Mouse (Mus musculus): Measurements from ENCODE around the gene Syngr3. TPM values are rescaled to one million over a fixed set of nuclear protein-coding genes. Genes with fewer than 3 reads are reported as not detected.

The Syngr3 gene
- total RNA-seq (2012; rRNA removed) = 4.1 and 13.1 TPM in 2 replicates

GRCm38 (mm10) chr17:24689251-24690081 is at the start of gene Syngr3:
Gene Syngr3 (minus strand): TSS chr17:24689955.
- H3K36me3 ChIP-seq (ENCODE audit: control insufficient read depth, insufficient read depth, low read length, poor library complexity, severe bottlenecking) = peaks cover 13% of the 10 kb centered on the region
- H3K9me3 ChIP-seq (ENCODE audit: control insufficient read depth, insufficient read depth, low read depth, low read length) = no peaks in the 10 kb centered on the region
- in situ Hi-C loops (cut with MboI; ENCODE audit: low sequenced_read_pairs in 2 of 2, unreplicated experiment in 2 of 2) = no loop called here
- peak within 1 kb of the TSS; percentile 54 for H3K9ac ChIP-seq (ENCODE audit: insufficient read depth, low read depth, low read length, poor library complexity, severe bottlenecking)
- peak within 1 kb of the TSS; percentile 67 to 68 for H3K4me3 ChIP-seq (ENCODE audit: insufficient read depth in 1 of 2, low read depth in 1 of 2, low read length in 2 of 2, poor library complexity in 1 of 2, severe bottlenecking in 1 of 2)
- peaks cover 7 to 11% of the 10 kb centered on the region in 2 experiments for H3K4me1 ChIP-seq (ENCODE audit: control insufficient read depth in 2 of 2, insufficient read depth in 2 of 2, low read length in 2 of 2, poor library complexity in 1 of 2)
- TF ChIP-seq ZNF384 (IDR thresholded peaks at IDR 0.05; ENCODE audit: low read depth, low read length) = no peak
- no peak for DNase-seq (ENCODE audit: low read depth, low spot score)
- no peak within 1 kb of the TSS for H3K27ac ChIP-seq (ENCODE audit: insufficient read depth, low read depth, low read length, poor library complexity, severe bottlenecking)

- Histone ChIP-seq H3K9ac (ENCODE audit: insufficient read depth, low read depth, low read length, poor library complexity, severe bottlenecking) (no peak overlapping the region), H3K36me3 (ENCODE audit: control insufficient read depth, insufficient read depth, low read length, poor library complexity, severe bottlenecking) (no peaks in the 10 kb centered on the region), H3K27ac (ENCODE audit: insufficient read depth, low read depth, low read length, poor library complexity, severe bottlenecking) (no peak overlapping the region), H3K4me1 (ENCODE audit: control insufficient read depth in 2 of 2, insufficient read depth in 2 of 2, low read length in 2 of 2, poor library complexity in 1 of 2) (peaks cover 0 to 14% of the 10 kb centered on the region in 2 experiments; a peak in 2 of 4 replicates), H3K9me3 (ENCODE audit: control insufficient read depth, insufficient read depth, low read depth, low read length) (no peaks in the 10 kb centered on the region), H3K4me3 (ENCODE audit: insufficient read depth in 1 of 2, low read depth in 1 of 2, low read length in 2 of 2, poor library complexity in 1 of 2, severe bottlenecking in 1 of 2) (no peak overlapping the region)
- TF ChIP-seq HCFC1 (IDR thresholded peaks at IDR 0.05; ENCODE audit: borderline replicate concordance, insufficient read depth, low read length) = no peak
- no peak for TF ChIP-seq CHD2 (IDR thresholded peaks at IDR 0.05; ENCODE audit: low read depth, low read length)
- TF ChIP-seq MAFK (IDR thresholded peaks at IDR 0.05; ENCODE audit: insufficient read depth, low read depth, low read length) = no peak
- no peak for TF ChIP-seq ZC3H11A (IDR thresholded peaks at IDR 0.05; ENCODE audit: borderline replicate concordance, low read depth, low read length)
- no peak for TF ChIP-seq ZNF384 (IDR thresholded peaks at IDR 0.05; ENCODE audit: low read depth, low read length)
- in situ Hi-C loops (cut with MboI; ENCODE audit: low sequenced_read_pairs in 2 of 2, unreplicated experiment in 2 of 2) = no loop called here
- no peak for DNase-seq (ENCODE audit: low read depth, low spot score)
Observed at GRCm38 (mm10) chr17:24738238-24738637, 48.5 kb upstream of the Syngr3 start.

- DNase-seq (ENCODE audit: low read depth, low spot score) = no peak
- H3K27ac ChIP-seq (ENCODE audit: insufficient read depth, low read depth, low read length, poor library complexity, severe bottlenecking) = no peak overlapping the region
- peaks cover 1 to 15% of the 10 kb centered on the region in 2 experiments; a peak in 2 of 4 replicates for H3K4me1 ChIP-seq (ENCODE audit: control insufficient read depth in 2 of 2, insufficient read depth in 2 of 2, low read length in 2 of 2, poor library complexity in 1 of 2)
- in situ Hi-C loops (cut with MboI; ENCODE audit: low sequenced_read_pairs in 2 of 2, unreplicated experiment in 2 of 2) = no loop called here
- H3K9ac ChIP-seq (ENCODE audit: insufficient read depth, low read depth, low read length, poor library complexity, severe bottlenecking) = no peak overlapping the region
- TF ChIP-seq ZC3H11A (IDR thresholded peaks at IDR 0.05; ENCODE audit: borderline replicate concordance, low read depth, low read length) (no peak), ZNF384 (IDR thresholded peaks at IDR 0.05; ENCODE audit: low read depth, low read length) (no peak), MAFK (IDR thresholded peaks at IDR 0.05; ENCODE audit: insufficient read depth, low read depth, low read length) (no peak), CHD2 (IDR thresholded peaks at IDR 0.05; ENCODE audit: low read depth, low read length) (no peak), HCFC1 (IDR thresholded peaks at IDR 0.05; ENCODE audit: borderline replicate concordance, insufficient read depth, low read length) (no peak)
- H3K4me3 ChIP-seq (ENCODE audit: insufficient read depth in 1 of 2, low read depth in 1 of 2, low read length in 2 of 2, poor library complexity in 1 of 2, severe bottlenecking in 1 of 2) = peak overlapping the region; percentile 6 to 73; a peak in 3 of 4 replicates
- no peaks in the 10 kb centered on the region for H3K36me3 ChIP-seq (ENCODE audit: control insufficient read depth, insufficient read depth, low read length, poor library complexity, severe bottlenecking)
- H3K9me3 ChIP-seq (ENCODE audit: control insufficient read depth, insufficient read depth, low read depth, low read length) = no peaks in the 10 kb centered on the region
Observed at GRCm38 (mm10) chr17:24737135-24737810, 47.5 kb upstream of the Syngr3 start.

- peak; percentile 100 for DNase-seq (ENCODE audit: low read depth, low spot score)
- H3K9ac ChIP-seq (ENCODE audit: insufficient read depth, low read depth, low read length, poor library complexity, severe bottlenecking) = peak within 1 kb of the TSS; percentile 75
- in situ Hi-C loops (cut with MboI; ENCODE audit: low sequenced_read_pairs in 2 of 2, unreplicated experiment in 2 of 2) = no loop called here
- 0 out of 2 replicates have a peak within 1 kb of the TSS, but pooled peaks have one; percentile 7 for H3K27ac ChIP-seq (ENCODE audit: insufficient read depth, low read depth, low read length, poor library complexity, severe bottlenecking)
- no peaks in the 10 kb centered on the region for H3K36me3 ChIP-seq (ENCODE audit: control insufficient read depth, insufficient read depth, low read length, poor library complexity, severe bottlenecking)
- H3K9me3 ChIP-seq (ENCODE audit: control insufficient read depth, insufficient read depth, low read depth, low read length) = no peaks in the 10 kb centered on the region
- peak within 1 kb of the TSS; percentile 73 to 80 for H3K4me3 ChIP-seq (ENCODE audit: insufficient read depth in 1 of 2, low read depth in 1 of 2, low read length in 2 of 2, poor library complexity in 1 of 2, severe bottlenecking in 1 of 2)
- peaks cover 1 to 15% of the 10 kb centered on the region in 2 experiments; a peak in 2 of 4 replicates for H3K4me1 ChIP-seq (ENCODE audit: control insufficient read depth in 2 of 2, insufficient read depth in 2 of 2, low read length in 2 of 2, poor library complexity in 1 of 2)
- TF ChIP-seq HCFC1 (IDR thresholded peaks at IDR 0.05; ENCODE audit: borderline replicate concordance, insufficient read depth, low read length) (no peak), ZNF384 (IDR thresholded peaks at IDR 0.05; ENCODE audit: low read depth, low read length) (no peak)
Observed at GRCm38 (mm10) chr17:24736330-24737051, 46.7 kb upstream of the Syngr3 start, which contains the start of gene Msrb1. Gene Msrb1 (plus strand): TSS chr17:24736642.
